Mouse (Mus musculus) kidney, adult 8-10 months (tissue): ENCODE data around the gene Ylpm1.

Experiments used
- DNase-seq, 2 experiments: peaks; one replicate each; pipeline ENCODE4 v3.0.0; 2022

Gene Ylpm1

GRCm38 (mm10) chr12:84996083-84996496, at the start of gene Ylpm1:
Gene Ylpm1, plus strand, starts transcription at chr12:84996321.
- peak; percentile 98 for DNase-seq

GRCm38 (mm10) chr12:84947894-84948583, 48.1 kb upstream of the Ylpm1 start:
- DNase-seq = no peak

- DNase-seq = no peak
Observed at GRCm38 (mm10) chr12:84948584-84949285, 47.4 kb upstream of the Ylpm1 start.

- DNase-seq = no peak
Observed at GRCm38 (mm10) chr12:84950763-84951162, 45.4 kb upstream of the Ylpm1 start.

- DNase-seq = no peak
Observed at GRCm38 (mm10) chr12:84951531-84951930, 44.6 kb upstream of the Ylpm1 start.

- no peak for DNase-seq
Observed at GRCm38 (mm10) chr12:84952351-84952750, 43.8 kb upstream of the Ylpm1 start.

- DNase-seq = no peak
Observed at GRCm38 (mm10) chr12:84956317-84956716, 39.8 kb upstream of the Ylpm1 start.

- no peak for DNase-seq
Observed at GRCm38 (mm10) chr12:84958794-84959356, 37.2 kb upstream of the Ylpm1 start.

- DNase-seq = no peak
Observed at GRCm38 (mm10) chr12:84962606-84963005, 33.5 kb upstream of the Ylpm1 start.

- DNase-seq = no peak
Observed at GRCm38 (mm10) chr12:84968831-84969655, 27.1 kb upstream of the Ylpm1 start.

- DNase-seq = no peak
Observed at GRCm38 (mm10) chr12:84969656-84970427, 26.3 kb upstream of the Ylpm1 start.

GRCm38 (mm10) chr12:84970428-84971096, 25.6 kb upstream of the Ylpm1 start, which contains the start of the genes Fcf1 and Arel1:
Gene Fcf1, plus strand, starts transcription at chr12:84970897.
Gene Arel1, minus strand, starts transcription at chr12:84970900.
- DNase-seq = peak; percentile 86 to 92

GRCm38 (mm10) chr12:84979264-84979862, 16.8 kb upstream of the Ylpm1 start:
- DNase-seq = no peak

GRCm38 (mm10) chr12:84989456-84989855, 6.7 kb upstream of the Ylpm1 start:
- DNase-seq = peak in 1 of 2 experiments; percentile 11

GRCm38 (mm10) chr12:84995112-84995761, 884 bp upstream of the Ylpm1 start:
- no peak for DNase-seq

- no peak for DNase-seq
Observed at GRCm38 (mm10) chr12:84996501-84997398, 629 bp downstream of the Ylpm1 start.

GRCm38 (mm10) chr12:84999053-84999452, 2.9 kb downstream of the Ylpm1 start:
- DNase-seq = no peak

- DNase-seq = no peak
Observed at GRCm38 (mm10) chr12:85006206-85006605, 10.1 kb downstream of the Ylpm1 start.

GRCm38 (mm10) chr12:85007021-85007420, 10.9 kb downstream of the Ylpm1 start:
- peak in 1 of 2 experiments; percentile 20 for DNase-seq
